Mouse (Mus musculus) embryo, embryonic 10 days (tissue): ENCODE measurements around the gene Psmb7.

Experiments
- DNase-seq: peaks from one replicate; pipeline ENCODE4 v3.0.0-alpha.2; 2015; ENCODE audit warnings: low spot score

Gene Psmb7

DNA sequence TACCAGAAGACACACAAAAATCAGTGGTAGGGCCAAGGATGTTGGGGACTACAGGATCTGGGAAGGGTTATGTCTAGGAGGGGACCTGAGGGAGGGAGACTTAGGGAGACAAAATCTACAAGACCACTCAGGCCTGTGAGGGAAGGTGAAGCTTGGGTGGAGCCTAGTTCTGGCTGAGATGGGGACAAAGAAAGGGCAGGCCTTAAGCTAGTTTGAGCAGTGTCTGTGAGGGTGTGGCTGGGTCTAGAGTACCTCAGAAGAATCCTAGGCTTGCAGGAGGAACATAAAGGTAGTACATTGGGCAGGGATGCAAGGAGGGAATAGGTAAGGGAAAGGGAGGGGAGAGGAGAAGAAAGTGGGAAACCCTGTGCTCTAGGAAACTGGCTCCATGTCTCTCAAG lies 99.5 kb downstream of the Psmb7 start:
- DNase-seq, result no peak

DNA sequence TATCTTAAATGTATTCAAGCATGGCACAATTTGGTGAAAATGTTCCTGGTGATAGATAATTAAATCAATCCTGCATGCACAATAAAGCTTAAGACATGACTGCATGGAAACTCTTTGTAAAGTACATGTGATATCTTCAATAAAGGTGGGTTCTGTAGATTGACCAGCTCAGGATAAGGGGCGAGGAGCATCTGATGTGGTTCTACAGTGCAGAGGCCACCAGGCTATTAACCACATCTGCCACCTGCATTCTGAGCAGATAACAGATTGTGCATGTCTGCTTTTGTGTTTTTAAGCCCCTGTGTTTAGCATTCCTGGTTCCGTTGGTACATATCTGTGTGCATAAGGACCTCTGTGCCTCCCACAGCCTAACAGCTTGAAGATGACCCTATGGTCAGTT lies 100.7 kb downstream of the Psmb7 start:
- DNase-seq, result no peak

DNA sequence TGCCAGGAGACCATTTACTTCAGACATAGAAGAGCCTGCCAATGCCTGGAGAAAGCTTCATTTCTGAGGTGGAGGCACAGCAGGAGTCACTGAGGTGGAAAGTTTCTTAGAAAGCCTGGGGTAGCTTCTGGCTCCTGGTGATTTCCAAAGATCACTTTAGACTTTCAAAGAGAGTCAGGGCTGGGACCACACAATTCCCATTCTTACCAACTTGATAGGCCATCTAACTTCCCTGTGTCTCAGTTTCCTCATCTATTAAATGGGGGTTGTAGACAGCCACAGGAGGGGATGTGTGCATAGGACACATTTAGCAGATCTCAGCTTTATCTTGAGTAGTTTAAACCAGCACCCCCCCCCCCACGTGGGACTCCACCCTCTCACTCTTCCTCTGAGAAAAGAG lies 101.5 kb downstream of the Psmb7 start:
- DNase-seq, result no peak

DNA sequence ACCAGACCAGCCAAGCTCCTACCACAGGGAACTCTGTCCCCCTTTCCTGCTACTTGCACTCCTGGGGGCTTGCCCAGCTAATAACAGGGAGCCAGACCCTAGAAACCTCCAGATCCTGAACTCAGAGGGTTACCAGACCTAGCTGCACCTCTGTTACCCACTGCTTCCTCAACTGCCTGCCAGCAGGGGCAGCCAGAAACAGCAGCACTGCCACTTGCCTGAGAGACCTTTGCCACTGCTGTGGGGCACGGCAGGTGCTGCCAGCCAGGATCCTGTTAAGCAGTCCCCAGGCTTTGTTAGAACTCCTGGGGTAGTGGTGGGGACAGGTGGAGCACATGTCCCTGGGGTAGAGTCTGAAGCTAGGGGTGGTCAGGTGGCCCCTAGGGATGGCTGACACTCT lies 102.3 kb downstream of the Psmb7 start:
- no peak for DNase-seq

DNA sequence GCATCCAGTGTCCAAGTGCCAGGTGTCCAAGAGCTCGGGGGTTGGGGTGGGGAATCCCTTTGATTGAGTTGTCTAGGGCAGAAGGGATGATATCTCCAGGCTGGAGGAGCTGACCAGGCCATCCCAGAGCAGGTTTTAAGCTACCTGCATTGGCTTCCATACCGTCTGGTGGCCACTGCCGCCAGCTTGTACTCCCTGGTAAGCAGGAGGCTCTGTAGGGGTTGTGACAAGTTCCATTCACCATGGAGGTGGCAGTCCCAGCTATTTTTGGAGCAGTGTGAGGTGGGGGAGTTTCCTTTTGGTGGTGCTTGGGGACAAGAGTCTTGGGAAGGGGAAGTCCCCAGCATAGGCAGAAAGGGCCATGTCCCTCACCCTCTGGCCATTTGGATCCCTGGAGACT lies 102.8 kb downstream of the Psmb7 start:
- no peak for DNase-seq

DNA sequence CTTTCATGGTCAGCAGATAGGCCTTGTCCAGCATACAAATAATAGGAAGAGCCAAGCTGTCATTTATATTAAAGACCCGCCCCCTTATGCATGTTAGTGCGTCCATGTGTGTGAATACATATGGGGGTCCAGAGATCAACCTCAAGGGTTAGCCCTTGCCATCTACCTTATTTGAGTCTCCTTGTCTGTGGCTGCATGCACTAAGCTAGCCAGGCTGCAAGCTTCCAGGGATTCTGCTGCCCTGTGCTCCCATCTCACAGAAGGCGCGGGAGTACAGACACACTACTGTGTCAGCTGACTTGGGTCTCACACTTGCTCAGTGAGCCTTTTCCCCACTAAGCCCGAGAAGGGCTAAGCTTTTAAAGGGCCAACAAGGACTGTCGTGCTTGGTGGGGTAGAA lies 103.2 kb downstream of the Psmb7 start:
- DNase-seq, result no peak

DNA sequence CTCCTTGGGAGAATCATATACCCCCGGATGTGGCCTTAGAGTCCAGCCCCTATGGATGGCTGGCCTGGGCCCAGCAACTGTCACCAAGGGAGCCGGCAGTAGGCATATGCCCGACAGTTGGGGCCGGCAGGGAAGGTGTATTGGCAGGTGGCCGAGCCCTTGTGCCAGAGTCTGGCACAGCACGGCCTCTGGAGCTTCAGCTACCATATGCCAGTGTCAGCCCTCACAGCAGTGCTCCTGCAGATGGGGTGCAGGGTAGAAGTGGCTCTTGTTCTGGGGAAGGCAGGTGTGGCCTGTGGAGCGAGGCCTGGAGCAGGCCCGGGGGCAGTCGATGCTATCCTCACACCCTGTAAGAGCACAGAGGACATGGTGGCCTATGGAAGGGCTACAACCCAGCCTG lies 104.2 kb downstream of the Psmb7 start:
- no peak for DNase-seq
